Mouse (Mus musculus): ENCODE results near the gene Prm2. TPM values are rescaled to one million over a fixed set of nuclear protein-coding genes. Genes with fewer than 3 reads are reported as not detected.

Gene Prm2
- 0.83 and 1.8 TPM in 2 replicates for polyA plus RNA-seq (2012; rRNA removed)

- no peak for DNase-seq
- no peak within 1 kb of the TSS for H3K4me3 ChIP-seq (replicated peaks; ENCODE audit: extremely low read depth, low read depth, low read length)
- TF ChIP-seq CTCF (IDR thresholded peaks at IDR 0.05; ENCODE audit: insufficient read depth, low read length) (no peak), POLR2A (IDR thresholded peaks at IDR 0.05; ENCODE audit: borderline replicate concordance, extremely low read depth, low read depth, low read length) (no peak)
- no peaks in the 10 kb centered on the region for H3K4me1 ChIP-seq (ENCODE audit: control insufficient read depth, insufficient read depth, low read length)
- WGBS, result 80% methylated on average over 6 of the region's 6 CpGs
Observed at GRCm38 (mm10) chr16:10796034-10796433, at the start of gene Prm2. Gene Prm2, minus strand, starts transcription at chr16:10796134.

DNA sequence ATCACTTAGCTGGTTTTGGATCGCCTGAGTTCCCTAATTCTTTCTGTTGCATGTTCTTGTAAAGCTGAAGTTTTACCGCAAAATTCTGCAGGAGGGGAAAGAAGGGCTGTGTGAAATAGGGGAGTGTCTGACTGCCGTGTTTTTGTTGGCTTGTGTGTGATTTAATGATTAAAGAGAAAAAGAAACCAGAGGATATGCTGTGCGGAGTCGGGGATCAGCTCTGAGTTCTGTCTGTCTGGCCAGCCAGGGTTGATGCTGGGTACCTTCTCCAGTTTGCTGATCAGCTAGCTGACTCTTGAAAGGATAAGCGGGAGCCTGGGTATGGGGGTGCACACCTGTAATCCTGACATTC, 48.4 kb upstream of the Prm2 start:
- WGBS, result 32% methylated on average over 6 of the region's 6 CpGs
- TF ChIP-seq POLR2A (IDR thresholded peaks at IDR 0.05; ENCODE audit: borderline replicate concordance, extremely low read depth, low read depth, low read length) (no peak), CTCF (IDR thresholded peaks at IDR 0.05; ENCODE audit: insufficient read depth, low read length) (no peak)
- DNase-seq, result no peak
- H3K4me1 ChIP-seq (ENCODE audit: control insufficient read depth, insufficient read depth, low read length), result peaks cover 9% of the 10 kb centered on the region
- no peak overlapping the region for H3K4me3 ChIP-seq (replicated peaks; ENCODE audit: extremely low read depth, low read depth, low read length)

GRCm38 (mm10) chr16:10843486-10844318, 47.8 kb upstream of the Prm2 start:
- peak; percentile 35 for DNase-seq
- TF ChIP-seq CTCF (IDR thresholded peaks at IDR 0.05; ENCODE audit: insufficient read depth, low read length) (no peak), POLR2A (IDR thresholded peaks at IDR 0.05; ENCODE audit: borderline replicate concordance, extremely low read depth, low read depth, low read length) (no peak)
- peaks cover 9% of the 10 kb centered on the region for H3K4me1 ChIP-seq (ENCODE audit: control insufficient read depth, insufficient read depth, low read length)

DNA sequence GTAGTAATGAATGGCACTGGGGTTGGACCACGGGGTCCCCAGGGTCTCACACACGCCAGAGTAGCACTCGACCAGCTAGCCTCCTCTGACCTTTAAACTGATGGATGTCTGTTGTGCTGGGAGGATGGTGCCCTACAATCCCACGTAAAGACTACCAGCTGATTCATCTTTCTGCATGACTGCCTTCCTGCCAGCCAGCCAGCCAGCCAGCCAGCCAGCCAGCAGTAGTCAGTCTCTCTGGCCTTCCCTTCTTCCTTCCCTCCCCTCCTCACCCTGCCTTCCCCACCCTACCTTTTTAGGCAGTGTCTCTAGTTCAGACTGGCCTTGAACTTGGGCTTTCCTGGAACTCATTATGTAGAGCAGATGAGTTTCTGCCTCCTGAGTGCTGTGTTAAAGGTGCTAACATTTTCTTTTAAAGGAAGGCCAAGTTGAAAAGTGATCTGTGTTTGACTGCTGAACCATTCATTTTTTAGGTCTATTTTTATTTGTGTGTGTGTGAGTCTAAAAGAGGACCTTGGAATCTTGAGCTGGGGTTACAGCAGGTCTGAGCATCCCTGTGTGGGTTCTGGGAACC, 46.4 kb upstream of the Prm2 start:
- H3K4me3 ChIP-seq (replicated peaks; ENCODE audit: extremely low read depth, low read depth, low read length), result no peak overlapping the region
- WGBS, result 74% methylated on average over 4 of the region's 4 CpGs
- H3K4me1 ChIP-seq (ENCODE audit: control insufficient read depth, insufficient read depth, low read length), result peaks cover 16% of the 10 kb centered on the region
- TF ChIP-seq POLR2A (IDR thresholded peaks at IDR 0.05; ENCODE audit: borderline replicate concordance, extremely low read depth, low read depth, low read length), result no peak
- TF ChIP-seq CTCF (IDR thresholded peaks at IDR 0.05; ENCODE audit: insufficient read depth, low read length), result no peak
- no peak for DNase-seq

More at GRCm38 (mm10) chr16:10843486-10844318, 47.8 kb upstream of the Prm2 start:
- H3K4me3 ChIP-seq (replicated peaks; ENCODE audit: extremely low read depth, low read depth, low read length), result peak overlapping the region; percentile 35
- WGBS, result 8% methylated on average over 18 of the region's 18 CpGs

DNA sequence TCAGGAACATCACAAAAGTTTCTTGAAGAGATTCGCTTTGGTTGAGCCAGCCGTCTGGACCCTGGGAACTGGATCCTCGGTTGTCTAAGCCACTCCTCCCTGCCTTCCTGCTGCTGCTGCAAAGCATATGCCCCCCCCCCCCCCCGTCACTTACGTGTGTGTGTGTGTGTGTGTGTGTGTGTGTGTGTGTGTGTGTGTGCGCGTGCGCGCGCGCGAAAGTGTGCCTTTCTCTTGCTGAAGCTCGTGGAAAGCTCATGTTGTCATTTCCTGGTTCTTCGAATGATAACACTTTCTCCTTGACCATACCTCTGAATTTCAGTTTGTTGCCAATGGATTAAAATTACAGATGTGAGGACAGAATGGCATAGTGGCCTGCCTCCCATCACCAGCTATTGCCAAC, 44.1 kb upstream of the Prm2 start:
- 88% methylated on average over 13 of the region's 14 CpGs for WGBS

DNA sequence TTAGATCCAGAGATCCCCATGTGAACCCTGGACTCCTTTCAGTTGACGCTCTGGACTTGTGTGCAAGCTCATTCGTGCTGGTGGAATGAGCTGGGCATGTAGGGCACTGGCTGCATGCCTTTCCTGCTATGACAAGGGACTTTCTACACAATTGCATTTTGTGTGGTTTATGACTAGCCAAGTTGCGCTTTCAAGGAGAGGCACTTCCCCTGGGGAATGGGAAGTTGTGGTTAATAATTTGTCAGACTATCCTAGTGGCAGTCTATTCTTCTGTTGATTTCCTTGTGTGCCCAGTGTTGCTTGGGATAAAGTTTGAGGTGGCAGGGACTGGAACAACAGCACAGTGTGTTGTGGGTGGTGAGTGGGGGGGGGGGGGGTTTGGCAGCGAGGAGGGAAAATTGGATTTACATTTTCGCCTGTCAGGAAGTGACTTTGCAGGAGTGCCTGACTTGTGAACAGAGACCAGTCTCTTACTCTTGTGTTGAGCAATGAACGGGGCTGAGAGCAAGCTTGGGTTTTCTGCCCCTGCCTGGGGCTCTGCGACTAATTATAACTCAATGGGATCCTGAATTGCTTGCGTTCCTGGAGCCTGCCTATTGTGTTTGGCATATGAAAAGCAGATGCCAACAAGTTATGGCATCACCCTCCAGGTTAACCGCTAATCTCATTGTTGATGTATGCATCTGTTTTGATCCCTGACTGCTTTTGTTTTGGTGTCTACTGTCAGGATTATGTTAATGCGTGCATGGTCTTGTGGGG, 42.7 kb upstream of the Prm2 start:
- Histone ChIP-seq H3K4me3 (replicated peaks; ENCODE audit: extremely low read depth, low read depth, low read length) (no peak overlapping the region), H3K4me1 (ENCODE audit: control insufficient read depth, insufficient read depth, low read length) (peaks cover 14% of the 10 kb centered on the region)
- 23% methylated on average over 10 of the region's 10 CpGs for WGBS
- no peak for DNase-seq
- no peak for TF ChIP-seq CTCF (IDR thresholded peaks at IDR 0.05; ENCODE audit: insufficient read depth, low read length)
- no peak for TF ChIP-seq POLR2A (IDR thresholded peaks at IDR 0.05; ENCODE audit: borderline replicate concordance, extremely low read depth, low read depth, low read length)

More for the DNA sequence above, 44.1 kb upstream of the Prm2 start:
- no peak overlapping the region for H3K4me3 ChIP-seq (replicated peaks; ENCODE audit: extremely low read depth, low read depth, low read length)
- TF ChIP-seq CTCF (IDR thresholded peaks at IDR 0.05; ENCODE audit: insufficient read depth, low read length) (no peak), POLR2A (IDR thresholded peaks at IDR 0.05; ENCODE audit: borderline replicate concordance, extremely low read depth, low read depth, low read length) (no peak)
- no peak for DNase-seq
- peaks cover 18% of the 10 kb centered on the region for H3K4me1 ChIP-seq (ENCODE audit: control insufficient read depth, insufficient read depth, low read length)

- Histone ChIP-seq H3K4me3 (replicated peaks; ENCODE audit: extremely low read depth, low read depth, low read length) (no peak overlapping the region), H3K4me1 (ENCODE audit: control insufficient read depth, insufficient read depth, low read length) (peaks cover 10% of the 10 kb centered on the region)
- 73% methylated on average over 1 of the region's 1 CpGs for WGBS
- TF ChIP-seq CTCF (IDR thresholded peaks at IDR 0.05; ENCODE audit: insufficient read depth, low read length) (no peak), POLR2A (IDR thresholded peaks at IDR 0.05; ENCODE audit: borderline replicate concordance, extremely low read depth, low read depth, low read length) (no peak)
- DNase-seq, result no peak
Observed at GRCm38 (mm10) chr16:10837903-10838302, 42.0 kb upstream of the Prm2 start.

- 91% methylated on average over 3 of the region's 3 CpGs for WGBS
- no peak for TF ChIP-seq POLR2A (IDR thresholded peaks at IDR 0.05; ENCODE audit: borderline replicate concordance, extremely low read depth, low read depth, low read length)
- no peak for TF ChIP-seq CTCF (IDR thresholded peaks at IDR 0.05; ENCODE audit: insufficient read depth, low read length)
- DNase-seq, result no peak
- H3K4me1 ChIP-seq (ENCODE audit: control insufficient read depth, insufficient read depth, low read length), result peaks cover 10% of the 10 kb centered on the region
- H3K4me3 ChIP-seq (replicated peaks; ENCODE audit: extremely low read depth, low read depth, low read length), result no peak overlapping the region
Observed at GRCm38 (mm10) chr16:10837250-10837649, 41.3 kb upstream of the Prm2 start.

DNA sequence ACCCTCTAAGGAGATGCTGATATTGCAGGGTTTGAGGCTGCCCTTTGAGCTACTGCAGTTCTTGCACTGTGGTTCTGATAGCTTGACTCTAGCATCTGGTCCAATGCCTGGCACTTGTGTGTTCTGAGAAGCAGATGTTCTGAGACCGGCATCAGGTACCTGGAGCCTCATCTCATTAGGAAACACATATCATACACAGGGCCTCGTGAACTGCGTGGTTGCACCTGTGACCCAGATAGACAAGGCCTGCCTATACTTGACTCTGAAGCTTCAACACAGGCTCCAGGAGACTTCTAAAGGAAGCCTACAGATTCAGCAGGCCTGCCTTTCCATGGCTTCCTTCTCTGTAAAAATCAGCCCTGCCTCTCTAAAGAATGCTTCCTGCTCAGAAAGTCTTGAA, 40.5 kb upstream of the Prm2 start:
- 97% methylated on average over 3 of the region's 3 CpGs for WGBS
- Histone ChIP-seq H3K4me3 (replicated peaks; ENCODE audit: extremely low read depth, low read depth, low read length) (no peak overlapping the region), H3K4me1 (ENCODE audit: control insufficient read depth, insufficient read depth, low read length) (peaks cover 10% of the 10 kb centered on the region)
- TF ChIP-seq POLR2A (IDR thresholded peaks at IDR 0.05; ENCODE audit: borderline replicate concordance, extremely low read depth, low read depth, low read length) (no peak), CTCF (IDR thresholded peaks at IDR 0.05; ENCODE audit: insufficient read depth, low read length) (no peak)
- DNase-seq, result no peak
